Mouse (Mus musculus) C2C12 (cell line): ENCODE measurements at regions not wholly inside any gene's neighbourhood (a gene's known extent, or its start where the extent isn't known, plus 50 kb on each side); places are given as distances from the start of the nearest gene placed in this dataset.

Experiments used
- H3K27me3 ChIP-seq: one replicate; pipeline ENCODE4 v1.6.1; 2011; ENCODE audit not compliant: control insufficient read depth, insufficient read depth, insufficient read length
- H3K36me3 ChIP-seq: one replicate; pipeline ENCODE4 v1.6.1; 2011; ENCODE audit not compliant: control insufficient read depth, insufficient read depth
- H3K4me3 ChIP-seq: one replicate; pipeline ENCODE4 v1.5.1; 2011; ENCODE audit warnings: mild to moderate bottlenecking, control low read depth; ENCODE audit not compliant: poor library complexity, insufficient read depth, severe bottlenecking
- H3K79me2 ChIP-seq: one replicate; pipeline ENCODE4 v1.6.1; 2011; ENCODE audit not compliant: control insufficient read depth, insufficient read depth
- H3K79me3 ChIP-seq: one replicate; pipeline ENCODE4 v1.6.1; 2011; ENCODE audit warnings: low read depth, control low read depth
- H3ac ChIP-seq: one replicate; pipeline ENCODE3; 2011; ENCODE audit warnings: low read depth; ENCODE audit not compliant: control insufficient read depth, insufficient read length
- CEBPB ChIP-seq: IDR thresholded peaks from one replicate; pipeline ENCODE4 v1.6.1; 2011; ENCODE audit warnings: low read depth, mild to moderate bottlenecking, control low read depth, moderate library complexity
- CTCF ChIP-seq: IDR thresholded peaks from one replicate; pipeline ENCODE4 v1.5.1; 2011; ENCODE audit not compliant: control insufficient read depth, insufficient read depth, insufficient read length
- FOSL1 ChIP-seq: IDR thresholded peaks from one replicate; pipeline ENCODE4 v1.8.0; 2011; ENCODE audit warnings: mild to moderate bottlenecking, low read length; ENCODE audit not compliant: poor library complexity, insufficient read depth, severe bottlenecking
- MAX ChIP-seq: IDR thresholded peaks from one replicate; pipeline ENCODE4 v1.6.1; 2011; ENCODE audit warnings: mild to moderate bottlenecking, control low read depth
- MYOD1 ChIP-seq: IDR thresholded peaks from one replicate; pipeline ENCODE4 v1.6.1; 2011; ENCODE audit warnings: low read depth; ENCODE audit not compliant: control insufficient read depth, insufficient read length
- MYOG ChIP-seq: IDR thresholded peaks from one replicate; pipeline ENCODE4 v1.6.1; 2011; ENCODE audit not compliant: control insufficient read depth, insufficient read length; ENCODE audit errors: extremely low read depth
- USF1 ChIP-seq: IDR thresholded peaks from one replicate; pipeline ENCODE4 v1.6.1; 2011; ENCODE audit warnings: low read depth, mild to moderate bottlenecking, control low read depth, moderate library complexity

DNA sequence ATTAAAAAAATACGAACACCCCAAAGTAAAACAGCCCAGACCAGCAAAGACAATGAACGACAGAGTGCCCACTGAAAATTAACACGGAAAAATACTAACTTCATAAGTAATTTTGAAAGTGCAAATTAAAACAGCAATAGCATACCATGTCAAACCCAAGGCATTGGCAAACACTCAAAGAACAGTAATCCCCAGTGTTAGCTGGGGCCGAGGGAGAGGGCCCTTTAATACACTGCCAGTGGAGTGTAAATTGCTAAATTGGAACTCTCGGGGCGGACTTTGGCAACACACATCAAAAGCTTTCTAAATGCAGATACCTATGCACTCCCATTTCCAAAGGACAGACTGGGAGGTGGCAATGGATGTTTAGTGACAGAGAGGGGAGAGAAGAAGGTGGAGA is 361.6 kb downstream of the Hs3st3b1 start:
- no peaks in the 10 kb centered on the region for H3K79me2 ChIP-seq
- H3ac ChIP-seq: no peak overlapping the region
- no peak overlapping the region for H3K4me3 ChIP-seq
- H3K27me3 ChIP-seq: no peaks in the 10 kb centered on the region
- TF ChIP-seq USF1: no peak
- no peak for TF ChIP-seq CEBPB
- TF ChIP-seq FOSL1: no peak
- no peak for TF ChIP-seq MYOG
- no peak for TF ChIP-seq MAX
- TF ChIP-seq CTCF: no peak
- no peak for TF ChIP-seq MYOD1
- no peaks in the 10 kb centered on the region for H3K79me3 ChIP-seq
- no peaks in the 10 kb centered on the region for H3K36me3 ChIP-seq

DNA sequence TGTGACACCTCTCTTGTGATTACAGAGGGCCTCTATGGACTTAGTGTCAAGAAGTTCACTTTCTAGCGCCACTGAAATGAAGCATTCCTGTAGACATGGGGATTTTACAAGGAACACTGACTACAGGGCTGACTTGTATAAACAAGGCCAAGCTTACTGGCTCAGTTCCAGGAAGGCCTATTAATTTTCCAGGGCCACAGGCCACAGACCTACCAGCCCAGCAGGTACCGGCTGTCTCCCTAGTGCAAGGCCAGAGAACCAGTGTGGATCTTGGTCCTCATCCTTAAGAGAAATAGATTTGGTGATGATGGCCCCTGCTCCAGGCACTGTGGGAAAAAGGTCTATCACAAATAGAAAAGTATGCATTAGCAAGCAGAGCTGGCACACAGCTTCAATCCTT is 359.4 kb downstream of the Hs3st3b1 start:
- TF ChIP-seq MYOD1 (no peak), FOSL1 (no peak), MAX (no peak), CEBPB (no peak), CTCF (no peak), USF1 (no peak), MYOG (no peak)
- Histone ChIP-seq H3K79me3 (no peaks in the 10 kb centered on the region), H3K36me3 (no peaks in the 10 kb centered on the region), H3K27me3 (no peaks in the 10 kb centered on the region), H3ac (no peak overlapping the region), H3K4me3 (no peak overlapping the region), H3K79me2 (no peaks in the 10 kb centered on the region)

DNA sequence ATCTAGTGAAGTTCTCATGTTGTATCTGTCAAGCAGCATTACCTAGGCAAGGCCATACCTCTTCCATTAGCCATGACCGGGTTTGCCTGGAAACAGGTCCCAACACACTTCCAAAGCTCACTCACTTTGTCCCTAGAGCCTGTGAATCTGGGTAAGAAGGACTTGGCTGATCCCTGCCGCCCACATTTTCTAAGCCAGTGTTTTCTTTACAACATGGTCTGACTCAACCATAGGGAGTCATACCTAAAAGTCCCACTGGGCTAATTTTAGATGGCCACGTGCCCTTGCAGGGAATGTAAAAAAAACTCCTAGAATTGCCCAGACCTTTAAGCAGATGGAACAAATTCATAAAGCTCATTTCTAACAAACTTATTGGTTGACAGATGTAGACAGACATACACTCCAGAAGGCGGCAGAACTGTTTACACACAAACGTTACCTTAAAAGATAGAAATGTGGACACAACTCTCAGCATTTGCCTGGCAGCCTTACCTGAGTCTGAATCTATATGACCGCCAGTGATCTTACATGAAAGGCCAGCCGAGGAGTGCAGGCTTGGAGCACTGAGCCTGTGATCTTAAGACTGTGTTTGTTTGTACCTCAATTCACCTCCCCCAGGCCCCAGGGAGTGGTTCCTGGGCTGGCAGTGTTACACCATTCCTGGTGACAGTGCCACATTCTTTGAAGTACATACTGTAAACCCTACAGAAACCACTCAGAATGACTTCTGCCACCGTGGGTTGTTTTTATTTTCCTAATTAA is 356.4 kb downstream of the Hs3st3b1 start:
- TF ChIP-seq USF1 (peak; percentile 96), MYOG (no peak)
- no peaks in the 10 kb centered on the region for H3K79me2 ChIP-seq
- H3K4me3 ChIP-seq: no peak overlapping the region
- H3K79me3 ChIP-seq: no peaks in the 10 kb centered on the region
- no peaks in the 10 kb centered on the region for H3K27me3 ChIP-seq
- no peaks in the 10 kb centered on the region for H3K36me3 ChIP-seq
- H3ac ChIP-seq: no peak overlapping the region

DNA sequence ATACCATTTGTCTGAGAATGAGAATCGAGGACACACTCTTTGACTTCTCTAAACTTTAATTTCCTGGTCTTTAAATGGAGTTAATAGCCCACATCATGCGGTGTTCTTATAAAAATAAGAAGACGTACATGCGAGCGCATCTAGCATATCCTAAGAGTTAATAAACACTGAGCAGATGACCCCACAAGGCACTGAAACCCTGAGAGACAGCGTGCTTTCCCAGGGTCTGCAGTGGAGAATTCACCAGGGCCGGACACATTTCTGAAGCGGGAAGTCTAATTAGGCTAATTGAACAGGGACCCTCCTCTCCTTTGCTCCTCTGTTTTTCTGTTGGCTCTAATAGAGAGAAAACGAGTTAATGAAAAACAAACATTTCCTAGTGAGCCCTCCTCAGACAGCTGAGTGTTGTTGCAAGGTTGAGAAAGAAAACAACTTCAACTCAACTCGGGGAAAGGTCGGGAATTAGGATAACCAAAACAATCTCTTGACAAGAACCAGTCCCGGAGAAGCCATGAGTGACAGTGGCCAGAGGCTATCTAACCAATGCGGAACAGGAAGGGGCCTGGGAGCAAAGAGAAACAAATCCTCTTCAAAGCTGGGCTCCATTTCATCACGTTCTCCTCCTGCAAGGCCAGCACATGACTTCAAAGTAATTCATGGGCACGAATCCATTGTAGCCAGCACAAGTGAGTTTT is 352.2 kb downstream of the Hs3st3b1 start:
- Histone ChIP-seq H3K4me3 (no peak overlapping the region), H3K79me3 (no peaks in the 10 kb centered on the region), H3ac (no peak overlapping the region), H3K79me2 (no peaks in the 10 kb centered on the region), H3K36me3 (no peaks in the 10 kb centered on the region), H3K27me3 (no peaks in the 10 kb centered on the region)
- no peak for TF ChIP-seq FOSL1
- TF ChIP-seq CEBPB: no peak
- TF ChIP-seq USF1: no peak
- no peak for TF ChIP-seq MYOG
- TF ChIP-seq MYOD1: no peak
- TF ChIP-seq CTCF: no peak
- no peak for TF ChIP-seq MAX

DNA sequence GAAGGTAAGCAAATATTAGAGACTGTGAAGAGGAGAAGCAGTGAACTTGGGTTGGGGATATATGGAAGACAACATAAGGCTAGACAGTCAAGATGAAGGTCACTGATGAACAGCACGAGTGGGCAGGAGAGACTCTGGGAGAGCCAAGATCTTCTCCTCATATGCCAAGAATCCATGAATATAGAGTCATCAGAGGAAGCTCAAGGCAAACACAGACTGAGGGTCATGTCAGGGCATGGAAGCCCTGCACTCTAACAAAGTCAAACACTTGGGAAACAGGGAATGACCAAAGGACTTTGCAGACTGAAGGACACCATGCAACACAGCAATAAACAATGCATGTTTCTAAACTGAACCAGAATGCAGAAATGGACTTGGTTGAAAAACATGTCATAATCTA is 351.4 kb downstream of the Hs3st3b1 start:
- TF ChIP-seq MYOG: no peak
- TF ChIP-seq CEBPB: no peak
- no peak for TF ChIP-seq MYOD1
- no peak for TF ChIP-seq FOSL1
- no peak for TF ChIP-seq USF1
- no peak for TF ChIP-seq CTCF
- TF ChIP-seq MAX: no peak
- Histone ChIP-seq H3K27me3 (no peaks in the 10 kb centered on the region), H3ac (no peak overlapping the region), H3K79me3 (no peaks in the 10 kb centered on the region), H3K4me3 (no peak overlapping the region), H3K79me2 (no peaks in the 10 kb centered on the region), H3K36me3 (no peaks in the 10 kb centered on the region)

DNA sequence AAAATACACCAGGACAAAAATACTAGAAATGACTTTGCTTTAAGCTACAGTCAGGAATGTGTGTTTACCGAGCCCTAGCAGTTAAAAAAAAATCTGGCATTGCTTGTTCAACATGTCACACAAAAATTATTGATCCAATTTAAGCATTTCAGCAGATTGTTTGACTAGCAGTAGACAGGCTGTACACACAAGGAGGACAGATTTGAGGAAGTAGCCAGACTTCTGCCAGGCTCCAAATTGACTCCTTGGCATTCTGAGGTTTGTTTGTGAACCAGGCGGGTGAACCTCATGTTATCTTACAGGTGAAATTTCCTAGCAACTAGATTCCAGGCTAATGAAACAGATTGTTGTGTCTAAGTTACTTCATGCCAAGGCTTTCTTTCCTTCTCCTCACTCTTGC is 348.8 kb downstream of the Hs3st3b1 start:
- no peak overlapping the region for H3ac ChIP-seq
- H3K79me3 ChIP-seq: no peaks in the 10 kb centered on the region
- H3K4me3 ChIP-seq: no peak overlapping the region
- no peaks in the 10 kb centered on the region for H3K27me3 ChIP-seq
- no peaks in the 10 kb centered on the region for H3K36me3 ChIP-seq
- TF ChIP-seq MAX: no peak
- no peak for TF ChIP-seq CEBPB
- H3K79me2 ChIP-seq: no peaks in the 10 kb centered on the region
